Mouse (Mus musculus): ENCODE results near the gene Ccdc124. TPM values are rescaled to one million over a fixed set of nuclear protein-coding genes. Genes with fewer than 3 reads are reported as not detected.
A peak's percentile ranks its signal among the peaks of the same experiment; 100 is the strongest.
"Not testable (repeated sequence)": the region's sequence is repeated elsewhere in the genome, so short reads cannot be mapped to it uniquely, and the experiment has no call there.

Gene Ccdc124
- polyA plus RNA-seq, 1 experiment from 2014 or later: 97.3 TPM

GRCm38 (mm10) chr8:70833018-70833482 lies 40.7 kb downstream of the Ccdc124 start:
- DNase-seq (ENCODE audit: low spot score) (no peak), ATAC-seq (replicated peaks; ENCODE audit: low FRiP score, low TSS enrichment, low read depth) (no peak)
- peaks cover 10% of the 10 kb centered on the region; the same call in 1 of the 2 replicates for H3K36me3 ChIP-seq (ENCODE audit: control insufficient read depth, insufficient read depth, low read length)
- H3K4me1 ChIP-seq (replicated peaks; ENCODE audit: control insufficient read depth, insufficient read depth, low read length): no peaks in the 10 kb centered on the region; the same call in 1 of the 2 replicates
- no peak overlapping the region for H3K27ac ChIP-seq (ENCODE audit: low read depth)
- no peak overlapping the region for H3K9ac ChIP-seq (ENCODE audit: low read length)
- no peak overlapping the region for H3K4me3 ChIP-seq (ENCODE audit: low read depth, low read length)
- no peaks in the 10 kb centered on the region for H3K9me3 ChIP-seq (ENCODE audit: control insufficient read depth, low read length)
- H3K27me3 ChIP-seq (replicated peaks; ENCODE audit: control insufficient read depth, insufficient read depth, low read length): no peaks in the 10 kb centered on the region
- WGBS: 45% methylated on average over 9 of the region's 9 CpGs
- H3K4me2 ChIP-seq (ENCODE audit: low read length): no peak overlapping the region

- ATAC-seq (replicated peaks; ENCODE audit: low FRiP score, low TSS enrichment, low read depth) (no peak), DNase-seq (ENCODE audit: low spot score) (no peak)
- H3K9me3 ChIP-seq (ENCODE audit: control insufficient read depth, low read length): no peaks in the 10 kb centered on the region
- WGBS: 71% methylated on average over 11 of the region's 11 CpGs
- no peak overlapping the region for H3K4me2 ChIP-seq (ENCODE audit: low read length)
- no peak overlapping the region for H3K4me3 ChIP-seq (ENCODE audit: low read depth, low read length)
- no peaks in the 10 kb centered on the region for H3K27me3 ChIP-seq (replicated peaks; ENCODE audit: control insufficient read depth, insufficient read depth, low read length)
- H3K9ac ChIP-seq (ENCODE audit: low read length): no peak overlapping the region
- H3K27ac ChIP-seq (ENCODE audit: low read depth): no peak overlapping the region
- peaks cover 10% of the 10 kb centered on the region; the same call in 1 of the 2 replicates for H3K36me3 ChIP-seq (ENCODE audit: control insufficient read depth, insufficient read depth, low read length)
- no peaks in the 10 kb centered on the region; the same call in 1 of the 2 replicates for H3K4me1 ChIP-seq (replicated peaks; ENCODE audit: control insufficient read depth, insufficient read depth, low read length)
Observed at GRCm38 (mm10) chr8:70832371-70832770, 41.4 kb downstream of the Ccdc124 start.

GRCm38 (mm10) chr8:70831517-70831916 lies 42.2 kb downstream of the Ccdc124 start:
- ATAC-seq (replicated peaks; ENCODE audit: low FRiP score, low TSS enrichment, low read depth) (no peak), DNase-seq (ENCODE audit: low spot score) (no peak)
- H3K36me3 ChIP-seq (ENCODE audit: control insufficient read depth, insufficient read depth, low read length): peaks cover 10% of the 10 kb centered on the region; the same call in 1 of the 2 replicates
- H3K9ac ChIP-seq (ENCODE audit: low read length): no peak overlapping the region
- H3K27me3 ChIP-seq (replicated peaks; ENCODE audit: control insufficient read depth, insufficient read depth, low read length): no peaks in the 10 kb centered on the region
- H3K4me3 ChIP-seq (ENCODE audit: low read depth, low read length): no peak overlapping the region
- no peaks in the 10 kb centered on the region; the same call in 1 of the 2 replicates for H3K4me1 ChIP-seq (replicated peaks; ENCODE audit: control insufficient read depth, insufficient read depth, low read length)
- no peak overlapping the region for H3K27ac ChIP-seq (ENCODE audit: low read depth)
- H3K4me2 ChIP-seq (ENCODE audit: low read length): no peak overlapping the region
- H3K9me3 ChIP-seq (ENCODE audit: control insufficient read depth, low read length): no peaks in the 10 kb centered on the region
- 84% methylated on average over 8 of the region's 8 CpGs for WGBS

- Histone ChIP-seq H3K9me3 (ENCODE audit: control insufficient read depth, low read length) (no peaks in the 10 kb centered on the region), H3K4me3 (ENCODE audit: low read depth, low read length) (no peak overlapping the region), H3K4me2 (ENCODE audit: low read length) (no peak overlapping the region), H3K27ac (ENCODE audit: low read depth) (no peak overlapping the region), H3K27me3 (replicated peaks; ENCODE audit: control insufficient read depth, insufficient read depth, low read length) (no peaks in the 10 kb centered on the region), H3K9ac (ENCODE audit: low read length) (no peak overlapping the region), H3K4me1 (replicated peaks; ENCODE audit: control insufficient read depth, insufficient read depth, low read length) (no peaks in the 10 kb centered on the region), H3K36me3 (ENCODE audit: control insufficient read depth, insufficient read depth, low read length) (no peaks in the 10 kb centered on the region)
- DNase-seq (ENCODE audit: low spot score) (no peak), ATAC-seq (replicated peaks; ENCODE audit: low FRiP score, low TSS enrichment, low read depth) (no peak)
- WGBS: 78% methylated on average over 1 of the region's 1 CpGs
Observed at GRCm38 (mm10) chr8:70827796-70828195, 45.9 kb downstream of the Ccdc124 start.

GRCm38 (mm10) chr8:70827010-70827409 lies 46.7 kb downstream of the Ccdc124 start:
- H3K4me1 ChIP-seq (replicated peaks; ENCODE audit: control insufficient read depth, insufficient read depth, low read length): no peaks in the 10 kb centered on the region
- no peak overlapping the region for H3K4me2 ChIP-seq (ENCODE audit: low read length)
- ATAC-seq (replicated peaks; ENCODE audit: low FRiP score, low TSS enrichment, low read depth) (no peak), DNase-seq (ENCODE audit: low spot score) (no peak)
- H3K9ac ChIP-seq (ENCODE audit: low read length): no peak overlapping the region
- no peaks in the 10 kb centered on the region for H3K9me3 ChIP-seq (ENCODE audit: control insufficient read depth, low read length)
- no peaks in the 10 kb centered on the region for H3K36me3 ChIP-seq (ENCODE audit: control insufficient read depth, insufficient read depth, low read length)
- no peak overlapping the region for H3K4me3 ChIP-seq (ENCODE audit: low read depth, low read length)
- H3K27ac ChIP-seq (ENCODE audit: low read depth): no peak overlapping the region
- no peaks in the 10 kb centered on the region for H3K27me3 ChIP-seq (replicated peaks; ENCODE audit: control insufficient read depth, insufficient read depth, low read length)
- WGBS: 94% methylated on average over 2 of the region's 2 CpGs

DNA sequence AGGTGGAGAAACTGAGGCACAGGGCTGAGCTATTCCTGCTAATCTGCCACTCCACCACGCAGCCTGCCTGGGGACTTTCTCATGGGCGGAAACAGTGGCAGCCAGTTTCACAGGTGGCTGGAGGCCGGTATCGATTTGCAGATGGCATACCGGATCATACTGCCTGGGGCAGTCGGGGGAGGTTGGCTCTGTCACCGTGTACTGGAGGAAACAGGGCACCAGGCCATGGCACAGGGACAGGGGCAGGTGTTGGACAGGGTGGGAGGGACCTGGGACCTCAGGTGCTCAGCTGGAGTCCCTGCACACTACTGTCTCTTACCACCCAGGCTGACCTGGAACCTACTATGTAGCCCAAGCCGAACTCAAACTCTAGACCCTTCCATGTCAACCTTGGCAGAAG lies 47.9 kb downstream of the Ccdc124 start:
- ATAC-seq (replicated peaks; ENCODE audit: low FRiP score, low TSS enrichment, low read depth): no peak
- Histone ChIP-seq H3K9ac (ENCODE audit: low read length) (no peak overlapping the region), H3K27me3 (replicated peaks; ENCODE audit: control insufficient read depth, insufficient read depth, low read length) (0 out of 2 replicates have a peak, but pooled peaks cover 2% of the 10 kb centered on the region), H3K27ac (ENCODE audit: low read depth) (no peak overlapping the region), H3K4me2 (ENCODE audit: low read length) (no peak overlapping the region), H3K36me3 (ENCODE audit: control insufficient read depth, insufficient read depth, low read length) (no peaks in the 10 kb centered on the region), H3K4me3 (ENCODE audit: low read depth, low read length) (no peak overlapping the region), H3K4me1 (replicated peaks; ENCODE audit: control insufficient read depth, insufficient read depth, low read length) (no peaks in the 10 kb centered on the region), H3K9me3 (ENCODE audit: control insufficient read depth, low read length) (no peaks in the 10 kb centered on the region)
- DNase-seq (ENCODE audit: low spot score): no peak
- WGBS: 85% methylated on average over 8 of the region's 8 CpGs

GRCm38 (mm10) chr8:70823802-70824201 lies 49.9 kb downstream of the Ccdc124 start:
- no peak overlapping the region for H3K9ac ChIP-seq (ENCODE audit: low read length)
- H3K27ac ChIP-seq (ENCODE audit: low read depth): no peak overlapping the region
- H3K4me2 ChIP-seq (ENCODE audit: low read length): no peak overlapping the region
- DNase-seq (ENCODE audit: low spot score): no peak
- no peaks in the 10 kb centered on the region for H3K9me3 ChIP-seq (ENCODE audit: control insufficient read depth, low read length)
- H3K4me1 ChIP-seq (replicated peaks; ENCODE audit: control insufficient read depth, insufficient read depth, low read length): 0 out of 2 replicates have a peak, but pooled peaks cover 4% of the 10 kb centered on the region
- H3K4me3 ChIP-seq (ENCODE audit: low read depth, low read length): no peak overlapping the region
- ATAC-seq (replicated peaks; ENCODE audit: low FRiP score, low TSS enrichment, low read depth): no peak
- no peaks in the 10 kb centered on the region for H3K36me3 ChIP-seq (ENCODE audit: control insufficient read depth, insufficient read depth, low read length)
- H3K27me3 ChIP-seq (replicated peaks; ENCODE audit: control insufficient read depth, insufficient read depth, low read length): 0 out of 2 replicates have a peak, but pooled peaks cover 6% of the 10 kb centered on the region
- 82% methylated on average over 7 of the region's 7 CpGs for WGBS

DNA sequence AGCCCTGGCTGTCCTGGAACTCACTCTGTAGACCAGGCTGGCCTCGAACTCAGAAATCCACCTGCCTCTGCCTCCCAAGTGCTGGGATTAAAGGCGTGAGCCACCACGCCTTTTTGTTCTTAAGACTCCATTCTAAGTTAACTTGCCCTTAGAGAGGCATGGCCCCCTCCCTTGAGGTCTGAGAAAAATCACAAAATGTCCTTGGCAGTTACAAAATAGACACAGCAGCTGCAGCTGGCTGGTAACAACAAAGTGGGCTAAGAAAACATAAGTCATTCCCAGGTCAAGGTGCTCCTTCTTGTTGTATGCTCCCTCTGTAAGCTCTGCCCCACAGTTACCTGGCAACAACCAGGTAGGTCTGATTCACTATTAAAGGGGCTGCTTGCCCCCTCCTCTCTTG lies 51.1 kb downstream of the Ccdc124 start:
- DNase-seq (ENCODE audit: low spot score); H3K27ac ChIP-seq (ENCODE audit: low read depth); H3K4me3 ChIP-seq (ENCODE audit: low read depth, low read length); H3K36me3 ChIP-seq (ENCODE audit: control insufficient read depth, insufficient read depth, low read length); H3K9ac ChIP-seq (ENCODE audit: low read length); H3K4me2 ChIP-seq (ENCODE audit: low read length); H3K27me3 ChIP-seq (replicated peaks; ENCODE audit: control insufficient read depth, insufficient read depth, low read length); H3K9me3 ChIP-seq (ENCODE audit: control insufficient read depth, low read length); H3K4me1 ChIP-seq (replicated peaks; ENCODE audit: control insufficient read depth, insufficient read depth, low read length); ATAC-seq (replicated peaks; ENCODE audit: low FRiP score, low TSS enrichment, low read depth): not testable (repeated sequence)
- 86% methylated on average over 3 of the region's 3 CpGs for WGBS

- no peak overlapping the region for H3K27ac ChIP-seq (ENCODE audit: low read depth)
- no peak overlapping the region for H3K9ac ChIP-seq (ENCODE audit: low read length)
- H3K9me3 ChIP-seq (ENCODE audit: control insufficient read depth, low read length): no peaks in the 10 kb centered on the region
- peaks cover 13% of the 10 kb centered on the region; the same call in 1 of the 2 replicates for H3K27me3 ChIP-seq (replicated peaks; ENCODE audit: control insufficient read depth, insufficient read depth, low read length)
- no peak overlapping the region for H3K4me2 ChIP-seq (ENCODE audit: low read length)
- DNase-seq (ENCODE audit: low spot score) (no peak), ATAC-seq (replicated peaks; ENCODE audit: low FRiP score, low TSS enrichment, low read depth) (0 out of 2 replicates have a peak, but pooled peaks have one; percentile 19)
- no peak overlapping the region for H3K4me3 ChIP-seq (ENCODE audit: low read depth, low read length)
- no peaks in the 10 kb centered on the region for H3K36me3 ChIP-seq (ENCODE audit: control insufficient read depth, insufficient read depth, low read length)
- 46% methylated on average over 11 of the region's 11 CpGs for WGBS
- H3K4me1 ChIP-seq (replicated peaks; ENCODE audit: control insufficient read depth, insufficient read depth, low read length): 0 out of 2 replicates have a peak, but pooled peaks cover 4% of the 10 kb centered on the region
Observed at GRCm38 (mm10) chr8:70821992-70822391, 51.7 kb downstream of the Ccdc124 start.
